Mouse (Mus musculus) forebrain, embryonic 16.5 days (tissue): ENCODE results near the gene Xkr7. TPM values are rescaled to one million over a fixed set of nuclear protein-coding genes. Genes with fewer than 3 reads are reported as not detected.

ENCODE experiments used
- ATAC-seq: fragments of 200-750 bp; cut with Nextera tagmentation; 2 replicates; pipeline ENCODE4 v1.8.0; 2017; ENCODE audit warnings: mild to moderate bottlenecking, moderate library complexity
- H3K27ac ChIP-seq: fragments of 300-500 bp; sonication (generic); 2 replicates; pipeline ENCODE4 v1.5.1; 2014; ENCODE audit warnings: low read length, control low read depth
- H3K27me3 ChIP-seq: fragments of 300-500 bp; sonication (generic); replicated peaks from 2 replicates; pipeline ENCODE4 v1.6.1; 2014; ENCODE audit warnings: low read length; ENCODE audit not compliant: control insufficient read depth, insufficient read depth
- H3K36me3 ChIP-seq: fragments of 300-500 bp; sonication (generic); 2 replicates; pipeline ENCODE4 v1.6.1; 2014; ENCODE audit not compliant: control insufficient read depth, insufficient read depth
- H3K4me1 ChIP-seq: fragments of 300-500 bp; sonication (generic); replicated peaks from 2 replicates; pipeline ENCODE4 v1.6.1; 2014; ENCODE audit warnings: low read length; ENCODE audit not compliant: control insufficient read depth, insufficient read depth
- H3K4me2 ChIP-seq: fragments of 300-500 bp; sonication (generic); 2 replicates; pipeline ENCODE4 v1.6.1; 2014; ENCODE audit warnings: mild to moderate bottlenecking, low read length, control low read depth
- H3K4me3 ChIP-seq: fragments of 300-500 bp; sonication (generic); replicated peaks from 2 replicates; pipeline ENCODE4 v1.5.1; 2014; ENCODE audit warnings: mild to moderate bottlenecking, low read length, control low read depth
- H3K9ac ChIP-seq: fragments of 300-500 bp; sonication (generic); replicated peaks from 2 replicates; pipeline ENCODE4 v1.6.1; 2014; ENCODE audit warnings: low read depth, low read length, control low read depth
- H3K9me3 ChIP-seq: fragments of 300-500 bp; sonication (generic); 2 replicates; pipeline ENCODE4 v1.6.1; 2016; ENCODE audit warnings: low read length; ENCODE audit not compliant: control insufficient read depth
- WGBS: fragments of 180-500 bp; shearing (Covaris S2); extraction: QIAGEN DNeasy Blood & Tissue Kit; methylation state at CpG from one replicate; pipeline ENCODE4 v1.1.7; 2014; 5-methylcytosine and 5-hydroxymethylcytosine counted together
- polyA plus RNA-seq: library from polyadenylated mRNA; unstranded; fragments of >200 nt; fragmentation: Nextera tagmentation; extraction: Ambion mirVana; gene quantifications from 2 replicates; pipeline ENCODE4 v1.2.1, GENCODE M21; 2015

Gene Xkr7
- polyA plus RNA-seq, 1 experiment from 2014 or later: 2.0 TPM

DNA sequence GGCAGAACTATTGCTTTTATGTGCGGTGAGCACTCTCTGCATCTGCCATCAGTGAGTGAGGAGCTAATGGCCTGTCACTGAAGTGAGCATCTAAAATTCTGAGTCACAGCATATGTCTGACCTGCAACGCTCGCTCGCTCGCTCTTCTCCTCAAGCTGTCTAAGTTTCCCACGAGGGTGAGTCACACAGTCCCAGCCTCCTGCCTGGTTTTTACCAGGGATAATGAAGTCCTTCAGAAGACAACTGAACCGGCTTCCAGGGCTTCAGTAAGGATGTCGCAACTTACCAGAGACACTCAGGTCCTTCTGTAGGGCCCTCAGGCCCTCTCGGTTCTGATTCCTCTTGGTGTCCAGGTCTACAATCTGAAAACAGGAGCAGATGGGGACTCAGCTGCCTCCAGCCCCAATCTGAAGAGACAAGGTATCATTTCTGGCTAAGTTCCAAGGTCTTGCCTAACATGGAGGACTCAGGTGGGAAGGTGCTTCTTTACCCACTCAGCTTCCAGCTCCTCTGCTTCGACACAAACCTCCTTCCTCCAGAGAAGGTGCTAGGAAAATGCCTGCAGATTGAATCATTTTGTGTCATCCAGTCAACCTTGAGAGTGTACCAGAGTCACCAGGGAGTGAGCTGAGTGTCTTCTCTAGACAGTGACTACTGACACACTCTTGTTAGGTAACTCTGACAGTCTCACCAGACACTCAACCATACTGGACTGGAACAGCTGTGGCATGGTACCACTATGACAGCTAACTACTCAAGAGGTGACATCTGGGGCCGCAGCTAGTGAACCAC is 17.7 kb upstream of the Xkr7 start:
- H3K36me3 ChIP-seq: peaks cover 11% of the 10 kb centered on the region
- peak overlapping the region; percentile 87 for H3K4me2 ChIP-seq
- no peak overlapping the region for H3K9ac ChIP-seq
- no peak for ATAC-seq
- H3K4me3 ChIP-seq: peak overlapping the region; percentile 69
- H3K9me3 ChIP-seq: no peaks in the 10 kb centered on the region
- no peak overlapping the region for H3K27ac ChIP-seq
- no peaks in the 10 kb centered on the region for H3K27me3 ChIP-seq
- WGBS: 96% methylated on average over 11 of the region's 11 CpGs
- peaks cover 22% of the 10 kb centered on the region for H3K4me1 ChIP-seq

DNA sequence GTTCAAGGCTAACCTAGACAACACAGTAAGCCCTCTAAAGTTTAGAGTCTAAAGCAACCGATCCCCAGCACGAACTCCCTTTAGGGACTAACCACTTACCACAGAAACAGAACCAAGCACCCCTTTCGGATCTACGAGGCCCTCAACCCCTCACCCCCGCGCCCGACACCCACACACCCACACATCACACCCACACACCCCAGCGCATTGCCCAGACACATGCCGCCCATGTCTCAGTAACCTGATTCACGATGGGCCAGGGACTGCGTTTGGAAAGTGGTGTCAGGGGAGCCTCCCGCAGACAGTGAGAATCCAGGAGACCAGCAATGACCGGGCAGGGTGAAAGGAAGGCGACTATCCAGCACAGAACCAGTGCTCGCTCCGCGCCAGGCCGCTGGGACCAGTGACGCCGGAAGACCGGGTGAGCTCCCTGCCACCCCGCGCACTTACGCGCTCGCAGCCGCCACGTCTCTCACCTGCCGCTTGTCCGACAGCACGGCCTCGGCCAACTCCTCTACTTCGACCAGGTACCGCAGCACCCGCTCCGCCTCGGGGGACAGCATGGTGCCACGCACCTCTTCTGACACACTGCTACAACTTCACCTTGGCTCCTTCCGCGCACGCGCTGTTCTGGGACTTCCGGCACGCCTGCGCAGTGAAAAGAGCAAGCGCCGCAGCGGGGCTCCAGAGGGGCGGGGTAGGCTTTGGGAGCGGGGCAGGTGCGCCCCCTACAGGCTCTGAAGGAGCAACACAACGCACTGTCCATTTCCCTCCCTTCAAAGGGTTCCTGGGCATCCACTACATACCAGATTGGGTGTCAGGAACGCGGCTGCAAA is 16.7 kb upstream of the Xkr7 start, which contains the start of gene Pdrg1:
TSS of gene Pdrg1 (minus strand) at position 670 of the 836 bp plus-strand sequence.
- Histone ChIP-seq H3K9me3 (no peaks in the 10 kb centered on the region), H3K27me3 (no peaks in the 10 kb centered on the region), H3K9ac (peak within 1 kb of the TSS; percentile 80), H3K4me1 (peaks cover 22% of the 10 kb centered on the region), H3K27ac (peak within 1 kb of the TSS; percentile 11), H3K4me3 (peak within 1 kb of the TSS; percentile 69), H3K4me2 (peak within 1 kb of the TSS; percentile 87), H3K36me3 (peaks cover 2% of the 10 kb centered on the region; the same call in 1 of the 2 replicates)
- ATAC-seq: peak; percentile 93
- WGBS: 2% methylated on average over 52 of the region's 54 CpGs

DNA sequence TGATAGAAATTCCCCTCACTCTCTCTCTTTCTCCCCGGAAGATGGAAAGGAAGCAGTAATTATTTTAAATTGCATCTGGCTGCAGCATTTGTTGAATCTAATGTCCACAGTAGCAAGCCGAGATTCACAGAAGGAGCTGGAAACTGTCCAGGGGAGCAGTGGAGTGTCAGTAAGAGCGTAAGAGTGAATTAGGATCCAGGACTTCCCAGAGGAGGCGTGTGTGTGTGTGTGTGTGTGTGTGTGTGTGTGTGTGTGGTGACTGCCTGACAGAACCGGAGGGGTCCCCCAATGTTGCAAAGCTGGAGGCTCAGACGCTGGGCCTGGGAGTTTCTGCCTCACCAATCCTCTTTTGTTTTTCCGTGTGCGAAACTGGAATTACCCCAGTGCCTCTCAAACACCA is 15.8 kb upstream of the Xkr7 start:
- H3K36me3 ChIP-seq: no peaks in the 10 kb centered on the region; the same call in 1 of the 2 replicates
- H3K4me1 ChIP-seq: peaks cover 22% of the 10 kb centered on the region
- WGBS: 21% methylated on average over 8 of the region's 8 CpGs
- H3K9ac ChIP-seq: peak overlapping the region; percentile 41; the same call in 1 of the 2 replicates
- H3K4me3 ChIP-seq: peak overlapping the region; percentile 69
- H3K27me3 ChIP-seq: no peaks in the 10 kb centered on the region
- peak; percentile 15; the same call in 1 of the 2 replicates for ATAC-seq
- peak overlapping the region; percentile 54 for H3K4me2 ChIP-seq
- H3K27ac ChIP-seq: peak overlapping the region; percentile 11
- H3K9me3 ChIP-seq: no peaks in the 10 kb centered on the region

- no peak for ATAC-seq
- H3K4me1 ChIP-seq: peaks cover 22% of the 10 kb centered on the region
- H3K9ac ChIP-seq: no peak overlapping the region
- no peaks in the 10 kb centered on the region for H3K36me3 ChIP-seq
- H3K4me2 ChIP-seq: no peak overlapping the region
- 28% methylated on average over 5 of the region's 5 CpGs for WGBS
- H3K27ac ChIP-seq: no peak overlapping the region
- H3K27me3 ChIP-seq: no peaks in the 10 kb centered on the region
- no peaks in the 10 kb centered on the region for H3K9me3 ChIP-seq
- no peak overlapping the region for H3K4me3 ChIP-seq
Observed at GRCm38 (mm10) chr2:153016786-153017185, 14.9 kb upstream of the Xkr7 start.

DNA sequence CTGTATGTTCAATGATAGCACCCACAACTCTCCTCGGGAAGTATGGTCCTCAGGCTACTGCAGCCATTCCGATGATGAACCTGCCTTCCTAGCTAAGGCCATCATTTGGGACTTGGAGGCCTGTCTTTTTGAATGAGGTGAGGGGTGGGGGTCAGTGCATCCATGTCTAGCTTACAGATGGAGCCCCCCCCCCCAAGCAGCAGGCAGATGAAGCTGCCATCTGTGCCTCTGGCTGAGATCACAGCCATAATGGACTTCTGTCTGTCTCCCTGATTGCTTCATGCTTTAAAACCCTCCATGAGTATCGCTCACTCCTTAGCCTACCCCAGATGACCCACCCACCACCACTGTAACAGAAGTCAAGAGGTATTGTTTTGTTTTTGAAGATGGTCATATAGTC is 12.3 kb upstream of the Xkr7 start:
- no peak for ATAC-seq
- H3K9me3 ChIP-seq: no peaks in the 10 kb centered on the region
- H3K27me3 ChIP-seq: no peaks in the 10 kb centered on the region
- H3K36me3 ChIP-seq: no peaks in the 10 kb centered on the region
- no peak overlapping the region for H3K4me2 ChIP-seq
- no peak overlapping the region for H3K9ac ChIP-seq
- H3K27ac ChIP-seq: no peak overlapping the region
- H3K4me3 ChIP-seq: no peak overlapping the region
- peaks cover 15% of the 10 kb centered on the region for H3K4me1 ChIP-seq
- 71% methylated on average over 3 of the region's 3 CpGs for WGBS

DNA sequence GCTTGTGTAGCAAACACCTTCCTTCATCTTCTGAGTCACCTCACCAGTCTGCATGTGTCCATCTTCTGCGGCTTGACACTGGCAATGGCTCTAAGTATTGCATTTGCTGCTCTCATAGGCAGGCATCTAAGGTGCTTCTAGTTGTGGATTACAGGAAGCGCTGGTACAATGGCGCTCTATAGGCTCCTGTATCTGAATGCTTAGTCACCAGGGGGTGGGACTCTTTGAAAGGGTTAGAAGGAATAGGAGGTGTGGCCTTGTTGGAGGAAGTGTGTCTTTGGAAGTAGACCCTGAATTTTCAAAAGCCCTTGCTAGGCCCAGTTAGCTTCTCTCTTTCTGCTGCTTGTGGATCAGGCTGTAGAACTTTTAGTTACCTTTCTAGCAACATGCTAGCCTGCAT is 10.5 kb upstream of the Xkr7 start:
- 58% methylated on average over 3 of the region's 3 CpGs for WGBS
- Histone ChIP-seq H3K36me3 (no peaks in the 10 kb centered on the region), H3K27ac (no peak overlapping the region), H3K9ac (no peak overlapping the region), H3K4me2 (no peak overlapping the region), H3K9me3 (no peaks in the 10 kb centered on the region), H3K4me1 (peaks cover 6% of the 10 kb centered on the region), H3K27me3 (no peaks in the 10 kb centered on the region), H3K4me3 (no peak overlapping the region)
- ATAC-seq: no peak

DNA sequence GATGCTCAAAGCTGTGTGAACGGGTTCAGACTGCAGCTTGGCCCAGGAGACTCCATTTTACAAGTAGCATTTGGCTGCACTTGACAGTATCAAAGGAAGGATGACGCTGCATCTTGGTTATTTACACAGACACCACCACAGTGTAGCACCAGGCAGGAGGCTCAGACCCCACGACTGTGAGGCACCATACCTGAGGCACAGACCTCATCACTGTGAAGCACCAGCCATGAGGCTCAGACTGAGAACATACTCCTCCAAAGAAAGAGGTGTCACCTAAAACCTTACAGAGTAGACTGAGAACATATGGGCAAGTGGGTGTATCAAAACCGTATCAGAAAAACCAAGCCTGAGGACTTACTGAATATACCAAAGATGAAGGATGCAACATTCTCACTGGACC is 8.8 kb upstream of the Xkr7 start:
- 57% methylated on average over 4 of the region's 4 CpGs for WGBS

GRCm38 (mm10) chr2:153026052-153026451 is 5.6 kb upstream of the Xkr7 start:
- no peak overlapping the region for H3K9ac ChIP-seq
- 86% methylated on average over 7 of the region's 7 CpGs for WGBS
- no peak overlapping the region for H3K4me3 ChIP-seq
- no peak for ATAC-seq
- no peaks in the 10 kb centered on the region for H3K9me3 ChIP-seq
- no peaks in the 10 kb centered on the region for H3K36me3 ChIP-seq
- peaks cover 4% of the 10 kb centered on the region for H3K4me1 ChIP-seq
- H3K4me2 ChIP-seq: no peak overlapping the region
- H3K27me3 ChIP-seq: 0 out of 2 replicates have a peak, but pooled peaks cover 3% of the 10 kb centered on the region
- no peak overlapping the region for H3K27ac ChIP-seq

More for the DNA sequence above, 8.8 kb upstream of the Xkr7 start:
- Histone ChIP-seq H3K4me3 (no peak overlapping the region), H3K9me3 (no peaks in the 10 kb centered on the region), H3K36me3 (no peaks in the 10 kb centered on the region), H3K27ac (no peak overlapping the region), H3K27me3 (0 out of 2 replicates have a peak, but pooled peaks cover 3% of the 10 kb centered on the region), H3K4me1 (no peaks in the 10 kb centered on the region), H3K9ac (no peak overlapping the region), H3K4me2 (no peak overlapping the region)
- no peak for ATAC-seq

GRCm38 (mm10) chr2:153027501-153027900 is 4.2 kb upstream of the Xkr7 start:
- no peak overlapping the region for H3K4me3 ChIP-seq
- WGBS: 66% methylated on average over 4 of the region's 4 CpGs
- H3K9me3 ChIP-seq: no peaks in the 10 kb centered on the region
- no peak overlapping the region for H3K27ac ChIP-seq
- H3K4me1 ChIP-seq: peaks cover 7% of the 10 kb centered on the region
- H3K4me2 ChIP-seq: no peak overlapping the region
- no peak overlapping the region for H3K9ac ChIP-seq
- H3K27me3 ChIP-seq: 0 out of 2 replicates have a peak, but pooled peaks cover 3% of the 10 kb centered on the region
- no peaks in the 10 kb centered on the region for H3K36me3 ChIP-seq
- no peak for ATAC-seq
